Mouse (Mus musculus) left cerebral cortex, adult 11 months (tissue): ENCODE measurements around the gene Chrm2.

Experiments
- DNase-seq: peaks from one replicate; pipeline ENCODE4 v3.0.0; 2022; ENCODE audit warnings: low spot score

Gene Chrm2

DNA sequence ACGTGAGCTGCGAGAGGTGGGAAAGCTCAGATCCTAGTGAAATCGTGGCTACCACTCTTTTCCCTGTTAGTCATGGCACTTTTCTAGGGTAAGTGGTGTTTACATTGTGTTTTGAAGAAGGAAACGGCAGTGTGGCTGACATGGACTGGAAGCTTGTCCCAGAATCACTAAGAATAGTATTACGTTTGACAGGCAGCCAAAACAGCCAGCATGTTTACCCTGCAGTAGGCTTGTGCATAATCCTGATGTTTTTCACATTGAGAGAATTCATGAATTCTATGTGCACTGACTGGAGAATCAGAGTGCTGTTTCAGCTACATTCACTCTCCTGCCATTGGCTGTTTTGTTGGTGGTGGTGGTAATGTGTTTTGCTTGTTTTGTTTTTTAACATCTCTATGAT lies 129.4 kb downstream of the Chrm2 start:
- DNase-seq: no peak

DNA sequence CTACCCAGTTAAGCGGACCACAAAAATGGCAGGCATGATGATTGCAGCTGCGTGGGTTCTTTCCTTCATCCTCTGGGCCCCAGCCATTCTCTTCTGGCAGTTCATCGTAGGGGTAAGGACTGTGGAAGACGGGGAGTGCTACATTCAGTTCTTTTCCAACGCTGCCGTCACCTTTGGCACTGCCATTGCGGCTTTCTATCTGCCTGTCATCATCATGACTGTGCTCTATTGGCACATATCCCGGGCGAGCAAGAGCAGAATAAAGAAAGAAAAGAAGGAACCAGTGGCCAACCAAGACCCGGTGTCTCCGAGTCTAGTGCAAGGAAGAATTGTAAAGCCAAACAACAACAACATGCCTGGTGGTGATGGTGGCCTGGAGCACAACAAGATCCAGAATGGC lies 135.7 kb downstream of the Chrm2 start:
- DNase-seq: no peak

DNA sequence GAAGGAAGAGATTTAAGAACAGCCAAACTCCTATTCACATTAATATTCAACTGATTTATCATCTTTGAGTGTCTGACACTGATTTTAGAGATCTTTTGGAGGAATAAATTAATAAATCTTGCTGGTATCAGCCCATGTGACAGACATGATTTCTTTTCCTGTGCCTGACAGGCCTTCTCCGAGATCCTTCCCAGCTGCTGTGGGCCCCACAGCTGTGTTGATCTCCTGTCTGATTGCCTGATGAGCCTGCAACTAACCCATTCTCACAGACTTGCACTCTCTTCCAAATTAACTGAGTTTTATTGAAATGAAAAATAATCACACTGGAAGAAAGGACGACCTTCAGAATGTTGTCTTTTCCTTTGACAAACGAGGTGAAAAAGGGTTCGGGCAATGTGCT lies 140.6 kb downstream of the Chrm2 start:
- DNase-seq: no peak

DNA sequence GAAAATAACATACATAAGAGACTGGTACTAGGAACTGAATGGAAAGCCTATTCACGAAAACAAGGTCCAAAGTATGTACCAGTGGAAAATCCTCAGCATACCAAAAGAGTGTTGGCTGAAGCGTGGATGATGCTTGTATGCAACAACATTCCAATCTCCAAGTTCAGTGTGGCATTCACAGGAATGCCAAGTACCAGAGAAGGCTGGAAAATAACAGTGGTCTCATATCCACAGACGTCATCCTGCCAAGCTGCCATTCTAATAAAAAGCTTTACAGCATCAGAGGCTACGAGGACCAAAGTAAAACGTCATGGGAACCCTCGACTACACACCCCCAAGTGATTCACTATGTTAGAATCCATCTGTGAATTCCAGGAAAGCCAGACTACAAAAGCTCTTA lies 153.4 kb downstream of the Chrm2 start:
- no peak for DNase-seq

DNA sequence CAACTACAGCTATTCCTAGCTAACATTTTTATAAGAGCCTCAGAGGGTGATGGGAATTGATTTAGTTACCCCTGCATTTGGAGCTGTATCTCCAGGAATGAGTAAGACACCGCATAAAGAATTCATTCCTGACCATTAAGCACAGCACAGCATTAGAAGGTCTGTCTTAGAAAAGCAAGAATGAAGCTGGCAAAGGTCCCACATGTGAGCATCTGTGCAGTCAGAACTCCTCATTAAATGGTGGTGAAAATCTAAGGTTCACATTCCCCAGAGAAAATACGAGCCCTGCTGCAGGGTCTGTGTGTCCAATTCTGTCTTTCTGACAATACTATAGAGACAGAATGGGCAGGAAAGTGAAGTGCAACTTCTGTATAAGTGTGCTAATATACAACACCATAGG lies 179.0 kb downstream of the Chrm2 start:
- no peak for DNase-seq
